Mouse (Mus musculus) neutrophil, adult 5-6 weeks (primary cell): ENCODE results near the gene Jun. TPM values are rescaled to one million over a fixed set of nuclear protein-coding genes. Genes with fewer than 3 reads are reported as not detected.

Experiments
- ATAC-seq: fragments of 151-379, 151-347 bp; 2 replicates; pipeline ENCODE4 v1.8.0; 2017; ENCODE audit warnings: mild to moderate bottlenecking, moderate TSS enrichment; ENCODE audit not compliant: insufficient number of reproducible peaks, poor library complexity, low FRiP score, severe bottlenecking; ENCODE audit errors: extremely low read depth
- total RNA-seq: library from RNA; stranded (forward); fragments of 200-1000 nt; gene quantifications from 2 replicates; pipeline ENCODE4 v1.2.3, GENCODE M21; 2017

The Jun gene
- total RNA-seq, 1 experiment from 2014 or later, result 106 TPM

DNA sequence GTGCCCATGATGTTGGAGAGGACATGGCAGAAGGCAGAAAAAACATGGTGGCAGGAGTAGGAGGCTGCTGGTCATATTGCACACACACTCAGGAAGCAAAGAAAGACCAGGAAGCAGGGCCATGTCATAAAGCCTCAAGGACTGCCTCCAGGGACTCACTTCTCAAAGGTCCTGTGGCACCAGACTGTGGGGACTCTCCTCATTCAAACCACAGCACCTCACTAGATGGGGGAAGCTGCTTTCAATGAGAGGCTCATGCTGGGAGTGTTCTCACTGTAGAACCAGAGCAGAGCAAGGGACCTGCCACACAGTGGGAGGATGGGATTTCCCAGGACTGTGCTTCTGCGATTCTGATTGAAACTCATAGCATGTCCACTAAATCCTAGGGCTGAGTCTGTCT is 51.9 kb downstream of the Jun start:
- no peak for ATAC-seq

DNA sequence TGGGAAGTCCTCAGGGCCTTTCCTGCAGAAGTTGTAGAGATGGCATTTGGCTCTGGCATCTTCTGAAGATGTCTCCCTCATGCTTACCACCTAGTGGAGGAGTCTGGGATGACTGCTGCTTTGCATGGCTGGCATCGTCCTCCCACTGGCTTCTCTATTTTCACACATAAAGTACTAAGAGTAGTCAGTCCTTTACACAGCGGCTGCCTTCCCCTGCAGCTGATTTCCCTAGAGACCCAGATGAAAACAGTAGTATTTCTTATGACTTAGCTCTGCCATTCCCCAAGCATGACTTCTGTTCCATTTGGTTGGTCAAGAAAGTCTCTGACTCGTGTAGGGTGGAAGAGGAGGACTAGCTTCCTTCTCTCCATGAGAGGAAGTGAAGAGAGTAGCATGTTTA is 52.8 kb downstream of the Jun start:
- ATAC-seq, result peak; percentile 85

Other genes with a start within 250 kb of the Jun start
- not detected in 2 replicates for gene Eqtn, start 123.4 kb downstream of the Jun start, total RNA-seq
- 104 and 116 TPM in 2 replicates for gene Mysm1, start 73.1 kb downstream of the Jun start, total RNA-seq